ENCODE assay signal across 13 mouse cellular contexts in the genomic region with DNA sequence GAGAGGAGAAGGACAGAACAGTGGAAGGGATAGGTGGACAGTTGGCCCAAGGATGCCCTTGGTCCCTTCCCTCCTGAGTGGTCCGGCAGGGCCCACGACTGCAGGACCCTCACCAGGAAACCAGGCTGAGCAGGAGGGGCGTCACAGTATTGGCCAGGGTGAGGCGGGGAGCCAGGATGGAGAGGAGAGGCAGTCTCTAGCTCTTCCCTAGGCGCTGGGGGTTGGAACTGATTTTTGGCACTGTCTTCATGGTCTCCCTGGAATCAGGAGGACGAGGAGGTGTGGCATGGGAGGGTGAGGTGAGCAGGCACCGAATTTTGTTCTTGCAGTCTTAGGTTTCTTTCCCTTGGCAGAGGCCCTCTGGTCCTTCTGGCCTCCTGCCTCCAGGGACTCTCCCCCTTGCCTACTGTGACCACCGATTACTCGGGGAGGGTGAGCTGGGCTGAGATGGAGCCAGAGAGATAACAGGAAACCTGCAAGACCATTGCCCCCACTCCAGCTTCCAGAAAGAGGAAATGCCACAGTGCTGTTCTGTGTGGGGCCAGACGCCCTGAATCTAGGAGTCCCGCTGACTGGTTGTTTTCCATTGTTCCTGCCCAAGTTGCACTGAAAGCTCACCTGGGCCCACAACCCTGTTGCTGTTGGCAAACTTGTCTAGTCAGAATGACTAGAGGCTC. TPM values are rescaled to one million over a fixed set of nuclear protein-coding genes. Genes with fewer than 3 reads are reported as not detected.
DNase-seq lines count a peak whose midpoint lies in the region; ATAC-seq lines count a peak whose summit lies in the region.
"Had no signal": no experiment of that assay in that cellular context is flagged by ENCODE, and none has a peak within 500 bp of the region (broad histone marks: within the 10 kb centered on the region; RNA-seq: fewer than 3 reads in every experiment).

No protein-coding gene starts in this region.

- H3K4me1 ChIP-seq in hindbrain, embryonic 10.5 days (replicated peaks): peaks cover 33% of the 10 kb centered on the region
- peaks cover 16% of the 10 kb centered on the region for H3K4me1 ChIP-seq in hindbrain, embryonic 13.5 days (replicated peaks)
- H3K4me1 ChIP-seq in limb, embryonic 12.5 days (replicated peaks): peaks cover 28% of the 10 kb centered on the region

- no peak for DNase-seq in hindbrain, embryonic 10.5 days (ENCODE audit: low spot score)
- DNase-seq in lung, postnatal 10 days: peak; percentile 24
- DNase-seq in lung, postnatal 36 days: no peak
- DNase-seq in ovary, postnatal 36 days (ENCODE audit: low spot score): no peak
- DNase-seq in thymus, postnatal 25 days: no peak
- DNase-seq: gastrocnemius, postnatal 25 days; heart, postnatal 14 days; kidney, adult 9 months; thymus, adult 2 months had no signal

- ATAC-seq in hindbrain, embryonic 13.5 days (ENCODE audit: low FRiP score): no peak
- no peak for ATAC-seq in limb, embryonic 12.5 days (ENCODE audit: insufficient number of reproducible peaks, insufficient read depth, low FRiP score, low TSS enrichment, low read depth)

- 55% methylated on average over 11 of the region's 11 CpGs for WGBS in hindbrain, embryonic 10.5 days
- 62% methylated on average over 11 of the region's 11 CpGs for WGBS in hindbrain, embryonic 13.5 days
- 35% methylated on average over 10 of the region's 11 CpGs for WGBS in limb, embryonic 12.5 days

- H3K4me2 ChIP-seq in hindbrain, embryonic 13.5 days: no peak overlapping the region
- H3K4me2 ChIP-seq in limb, embryonic 12.5 days: no peak overlapping the region

- H3K27me3 ChIP-seq in hindbrain, embryonic 10.5 days (ENCODE audit: insufficient read depth, poor library complexity, severe bottlenecking): no peaks in the 10 kb centered on the region
- H3K27me3 ChIP-seq in hindbrain, embryonic 13.5 days: no peaks in the 10 kb centered on the region
- no peaks in the 10 kb centered on the region for H3K27me3 ChIP-seq in limb, embryonic 12.5 days
- H3K27me3 ChIP-seq: CH12.LX had no signal

- H3K36me3 ChIP-seq in hindbrain, embryonic 10.5 days: peaks cover 33% of the 10 kb centered on the region
- peaks cover 26% of the 10 kb centered on the region for H3K36me3 ChIP-seq in hindbrain, embryonic 13.5 days
- peaks cover 33% of the 10 kb centered on the region for H3K36me3 ChIP-seq in limb, embryonic 12.5 days

- H3K4me3 ChIP-seq in hindbrain, embryonic 10.5 days: no peak overlapping the region
- no peak overlapping the region for H3K4me3 ChIP-seq in hindbrain, embryonic 13.5 days
- no peak overlapping the region for H3K4me3 ChIP-seq in limb, embryonic 12.5 days (replicated peaks)
- H3K4me3 ChIP-seq: left cerebral cortex, adult 2 months had no signal

- no peaks in the 10 kb centered on the region for H3K9me3 ChIP-seq in hindbrain, embryonic 10.5 days
- H3K9me3 ChIP-seq in hindbrain, embryonic 13.5 days: no peaks in the 10 kb centered on the region
- H3K9me3 ChIP-seq in limb, embryonic 12.5 days: no peaks in the 10 kb centered on the region

- H3K9ac ChIP-seq in hindbrain, embryonic 13.5 days: no peak overlapping the region
- no peak overlapping the region for H3K9ac ChIP-seq in limb, embryonic 12.5 days (replicated peaks)

- H3K27ac ChIP-seq in hindbrain, embryonic 10.5 days: peak overlapping the region; percentile 40; the same call in 1 of the 2 replicates
- no peak overlapping the region; the same call in 1 of the 2 replicates for H3K27ac ChIP-seq in hindbrain, embryonic 13.5 days
- peak overlapping the region; percentile 64 for H3K27ac ChIP-seq in limb, embryonic 12.5 days

RNA-seq across cellular contexts. Expression of a gene that starts 3.8 kb away (rescaled TPM):
- 44.1 and 51.2 TPM in 2 replicates for polyA plus RNA-seq in hindbrain, embryonic 10.5 days (2016; fragmentation: Nextera tagmentation; extraction: Ambion mirVana)
- polyA plus RNA-seq in hindbrain, embryonic 13.5 days (2015; fragmentation: Nextera tagmentation; extraction: Ambion mirVana): 12.3 and 13.2 TPM in 2 replicates
- 54.1 and 58.8 TPM in 2 replicates for polyA plus RNA-seq in limb, embryonic 12.5 days (2016; fragmentation: Nextera tagmentation; extraction: Ambion mirVana)

RNA-seq across cellular contexts. Expression of a gene that starts 18.9 kb away (rescaled TPM):
- 44.8 and 49.3 TPM in 2 replicates for polyA plus RNA-seq in hindbrain, embryonic 10.5 days (2016; fragmentation: Nextera tagmentation; extraction: Ambion mirVana)
- 90.3 and 95.0 TPM in 2 replicates for polyA plus RNA-seq in hindbrain, embryonic 13.5 days (2015; fragmentation: Nextera tagmentation; extraction: Ambion mirVana)
- 42.0 TPM in 2 replicates for polyA plus RNA-seq in limb, embryonic 12.5 days (2016; fragmentation: Nextera tagmentation; extraction: Ambion mirVana)
